Mouse (Mus musculus) embryonic fibroblast, embryonic 13.5 days (primary cell): ENCODE results near the gene Plk5. TPM values are rescaled to one million over a fixed set of nuclear protein-coding genes. Genes with fewer than 3 reads are reported as not detected.
A peak's percentile ranks its signal among the peaks of the same experiment; 100 is the strongest.

Experiments used
- H3K27ac ChIP-seq: 2 replicates; pipeline ENCODE4 v1.5.1; 2012; ENCODE audit warnings: low read length, control low read depth, inconsistent platforms; ENCODE audit not compliant: insufficient read depth
- H3K4me1 ChIP-seq: 2 replicates; pipeline ENCODE4 v1.6.1; 2011; ENCODE audit warnings: low read length; ENCODE audit not compliant: control insufficient read depth, insufficient read depth
- H3K4me3 ChIP-seq: 2 replicates; pipeline ENCODE4 v1.5.1; 2011; ENCODE audit warnings: mild to moderate bottlenecking, control low read depth, low read length; ENCODE audit not compliant: insufficient read depth
- CTCF ChIP-seq: IDR thresholded peaks from 2 replicates; pipeline ENCODE4 v1.5.1; 2011; ENCODE audit warnings: mild to moderate bottlenecking, control low read depth, low read length, moderate library complexity, borderline replicate concordance; ENCODE audit not compliant: insufficient read depth
- POLR2A ChIP-seq: IDR thresholded peaks from 2 replicates; pipeline ENCODE4 v1.6.1; 2011; ENCODE audit warnings: low read depth, mild to moderate bottlenecking, control low read depth, low read length, moderate library complexity
- polyA plus RNA-seq: library from polyadenylated mRNA; stranded (reverse); fragments of >200 nt; gene quantifications from 2 replicates; pipeline ENCODE4 v1.2.4, GENCODE M21; 2011; ENCODE audit warnings: low read depth; ENCODE audit not compliant: missing spikeins, insufficient read length

The Plk5 gene
- polyA plus RNA-seq, result not detected in 2 replicates

- no peak for TF ChIP-seq POLR2A
- no peak for TF ChIP-seq CTCF
- no peaks in the 10 kb centered on the region for H3K4me1 ChIP-seq
- H3K27ac ChIP-seq, result no peak within 1 kb of the TSS
- H3K4me3 ChIP-seq, result no peak within 1 kb of the TSS
These were observed at the start of gene Plk5 for GRCm38 (mm10) chr10:80356001-80356682. Plk5 (plus strand) TSS chr10:80356459.

- Histone ChIP-seq H3K4me3 (no peak overlapping the region), H3K27ac (no peak overlapping the region), H3K4me1 (no peaks in the 10 kb centered on the region; the same call in 1 of the 2 replicates)
- TF ChIP-seq CTCF (no peak), POLR2A (no peak)
These were observed 44.7 kb upstream of the Plk5 start for GRCm38 (mm10) chr10:80311560-80311959.

- no peak overlapping the region for H3K4me3 ChIP-seq
- no peak for TF ChIP-seq CTCF
- TF ChIP-seq POLR2A, result no peak
- H3K27ac ChIP-seq, result no peak overlapping the region
- no peaks in the 10 kb centered on the region; the same call in 1 of the 2 replicates for H3K4me1 ChIP-seq
These were observed 43.4 kb upstream of the Plk5 start for GRCm38 (mm10) chr10:80312586-80313504.

DNA sequence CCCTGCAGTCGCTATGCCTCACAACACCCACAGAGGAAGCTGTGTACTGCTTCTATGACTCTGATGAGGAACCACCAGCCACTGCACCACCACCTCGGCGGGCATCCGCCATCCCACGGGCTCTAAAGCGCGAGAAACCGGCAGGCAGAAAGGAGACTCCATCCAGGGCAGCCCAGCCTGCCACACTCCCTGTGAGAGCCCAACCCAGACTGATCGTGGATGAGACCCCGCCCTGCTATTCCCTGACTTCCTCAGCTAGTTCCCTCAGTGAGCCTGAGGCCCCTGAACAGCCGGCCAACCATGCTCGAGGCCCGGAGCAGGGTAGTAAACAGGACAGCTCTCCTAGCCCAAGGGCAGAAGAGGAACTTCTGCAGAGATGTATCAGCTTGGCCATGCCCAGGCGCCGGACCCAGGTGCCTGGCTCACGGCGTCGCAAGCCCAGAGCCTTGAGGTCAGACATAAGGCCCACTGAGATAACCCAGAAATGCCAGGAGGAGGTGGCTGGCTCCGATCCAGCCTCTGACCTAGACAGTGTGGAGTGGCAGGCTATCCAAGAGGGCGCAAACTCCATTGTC is 42.5 kb upstream of the Plk5 start:
- H3K4me1 ChIP-seq, result no peaks in the 10 kb centered on the region; the same call in 1 of the 2 replicates
- H3K4me3 ChIP-seq, result no peak overlapping the region
- TF ChIP-seq POLR2A (no peak), CTCF (no peak)
- no peak overlapping the region for H3K27ac ChIP-seq

GRCm38 (mm10) chr10:80314494-80315001 is 41.7 kb upstream of the Plk5 start:
- TF ChIP-seq POLR2A (no peak), CTCF (no peak)
- Histone ChIP-seq H3K4me3 (no peak overlapping the region), H3K4me1 (no peaks in the 10 kb centered on the region; the same call in 1 of the 2 replicates), H3K27ac (no peak overlapping the region)

- TF ChIP-seq POLR2A, result no peak
- no peak for TF ChIP-seq CTCF
These were observed 40.9 kb upstream of the Plk5 start for GRCm38 (mm10) chr10:80315315-80315714.

GRCm38 (mm10) chr10:80316359-80316781 is 39.9 kb upstream of the Plk5 start:
- Histone ChIP-seq H3K27ac (no peak overlapping the region), H3K4me1 (no peaks in the 10 kb centered on the region; the same call in 1 of the 2 replicates), H3K4me3 (no peak overlapping the region)
- TF ChIP-seq CTCF (no peak), POLR2A (peak; percentile 21; the same call in 1 of the 2 replicates)

More at GRCm38 (mm10) chr10:80315315-80315714, 40.9 kb upstream of the Plk5 start:
- Histone ChIP-seq H3K4me3 (no peak overlapping the region), H3K4me1 (no peaks in the 10 kb centered on the region; the same call in 1 of the 2 replicates), H3K27ac (no peak overlapping the region)

DNA sequence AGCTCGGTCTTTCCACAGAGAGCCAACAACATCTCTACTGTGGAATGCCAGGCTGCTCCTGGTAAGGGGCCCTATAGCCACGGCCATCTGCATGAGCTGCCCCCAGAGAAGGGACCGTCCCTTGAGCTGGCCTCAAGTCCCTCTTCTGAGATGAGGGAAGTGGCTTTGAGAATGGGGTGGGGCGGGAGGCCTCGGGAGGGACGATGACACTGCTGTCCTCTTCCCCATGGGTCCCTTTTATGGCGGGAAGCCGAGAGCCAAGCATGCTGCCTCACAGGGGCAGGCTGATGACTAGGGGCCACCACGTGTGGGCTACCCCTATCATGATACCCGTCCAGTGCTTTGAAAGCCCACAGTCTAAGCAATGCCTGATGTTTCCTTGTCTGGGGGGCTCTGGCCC is 39.2 kb upstream of the Plk5 start:
- no peak overlapping the region for H3K4me3 ChIP-seq
- H3K27ac ChIP-seq, result no peak overlapping the region
- TF ChIP-seq CTCF (no peak), POLR2A (no peak)
- H3K4me1 ChIP-seq, result no peaks in the 10 kb centered on the region; the same call in 1 of the 2 replicates

DNA sequence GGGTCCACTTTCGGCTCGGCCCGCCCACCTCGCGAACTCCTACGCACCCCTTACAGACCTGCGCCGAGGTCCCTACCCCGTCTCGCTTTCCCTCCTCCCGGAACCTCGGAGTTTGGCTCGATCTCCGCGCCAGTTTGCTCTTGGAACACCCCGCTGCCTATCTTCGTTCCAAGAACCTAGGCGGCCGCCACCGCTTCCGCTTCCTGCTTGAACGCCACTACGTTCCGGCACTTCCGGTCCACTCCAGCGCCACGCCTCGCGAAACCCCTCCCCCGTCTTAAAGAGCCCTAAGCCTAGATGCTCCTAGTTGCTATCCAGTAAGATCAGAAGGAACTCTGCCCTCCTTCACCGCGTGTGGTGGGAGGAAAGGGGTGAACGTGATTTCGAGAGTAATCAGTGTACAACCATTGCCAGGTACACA is 35.9 kb upstream of the Plk5 start, which contains the start of gene 2310011J03Rik:
TSS of gene 2310011J03Rik (minus strand) at position 198 of the 421 bp plus-strand sequence.
- TF ChIP-seq POLR2A, result peak; percentile 72
- no peak for TF ChIP-seq CTCF
- no peak within 1 kb of the TSS for H3K27ac ChIP-seq
- H3K4me3 ChIP-seq, result peak within 1 kb of the TSS; percentile 86
- H3K4me1 ChIP-seq, result no peaks in the 10 kb centered on the region; the same call in 1 of the 2 replicates
